Mouse (Mus musculus): ENCODE data around the gene Slc22a3.

- TF ChIP-seq CTCF (IDR thresholded peaks at IDR 0.05; ENCODE audit: low read depth) (no peak), EP300 (optimal IDR thresholded peaks at IDR 0.05) (no peak)
Measured at GRCm38 (mm10) chr17:12529384-12529985, 22.0 kb upstream of the Slc22a3 start.

Data from stomach, postnatal 0 days (tissue).